Mouse (Mus musculus): ENCODE results near the gene Tepsin.

DNA sequence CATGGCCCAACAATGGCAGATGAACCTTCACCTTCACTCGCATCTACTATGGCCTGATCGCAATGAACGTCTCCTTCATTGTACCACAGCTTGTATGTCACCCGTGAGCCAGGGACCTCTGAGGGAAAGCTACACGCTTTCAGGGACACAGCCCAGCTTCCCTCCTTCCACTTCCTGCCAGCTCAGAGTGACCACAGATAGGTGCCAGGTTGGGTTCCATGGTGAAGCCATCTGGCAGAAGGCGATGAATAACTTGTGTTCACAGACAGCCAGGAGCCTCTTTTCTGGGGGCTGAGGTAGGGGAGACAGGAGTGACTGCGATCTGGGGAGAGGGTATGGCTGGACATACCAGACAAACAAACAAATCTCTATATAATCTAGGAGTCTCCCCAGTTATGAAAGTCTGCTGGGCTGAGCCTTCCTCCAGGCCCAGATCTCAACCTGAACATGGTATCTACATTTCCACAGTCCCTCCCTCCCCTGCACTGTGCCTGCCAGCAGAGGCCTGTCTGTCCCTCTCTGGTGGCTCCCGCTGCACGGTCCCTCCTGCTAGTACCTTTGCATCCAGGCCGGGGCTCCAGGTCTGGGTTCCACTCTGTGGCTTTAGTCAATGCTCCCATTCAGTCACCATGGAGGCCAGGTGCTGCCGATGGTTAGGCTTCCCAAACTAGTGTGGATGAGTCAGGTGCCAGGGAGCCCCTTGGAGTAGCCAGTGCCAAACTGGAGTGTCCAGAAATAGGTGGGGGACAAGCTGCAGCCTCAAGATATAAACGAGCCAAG, 42.4 kb downstream of the Tepsin start:
- no peak for TF ChIP-seq MYOG (IDR thresholded peaks at IDR 0.05; ENCODE audit: control insufficient read depth in 1 of 3, insufficient read depth in 1 of 3, insufficient read length in 2 of 3, low read depth in 2 of 3)
- TF ChIP-seq POLR2A (IDR thresholded peaks at IDR 0.05; ENCODE audit: insufficient read length, low read depth) = no peak
- no peak for TF ChIP-seq MAX (IDR thresholded peaks at IDR 0.05; ENCODE audit: low read depth)
- TF ChIP-seq CEBPB (IDR thresholded peaks at IDR 0.05; ENCODE audit: insufficient read depth, poor library complexity, severe bottlenecking) = no peak
- no peak for TF ChIP-seq TCF12 (IDR thresholded peaks at IDR 0.05; ENCODE audit: insufficient read depth, poor library complexity, severe bottlenecking)
- TF ChIP-seq MYOD1 (IDR thresholded peaks at IDR 0.05; ENCODE audit: control insufficient read depth in 1 of 3, insufficient read length in 2 of 3, low read depth in 2 of 3) = no peak
- no peak for TF ChIP-seq E2F4 (IDR thresholded peaks at IDR 0.05; ENCODE audit: insufficient read depth)
- no peak for TF ChIP-seq USF1 (IDR thresholded peaks at IDR 0.05; ENCODE audit: low read depth)
- no peak for TF ChIP-seq SRF (IDR thresholded peaks at IDR 0.05; ENCODE audit: control insufficient read depth, insufficient read length, low read depth)
- TF ChIP-seq POLR2AphosphoS2 (IDR thresholded peaks at IDR 0.05; ENCODE audit: insufficient read length, low read depth) = no peak
- no peak for TF ChIP-seq TCF3 (IDR thresholded peaks at IDR 0.05; ENCODE audit: insufficient read length, low read depth)
- no peak for TF ChIP-seq REST (IDR thresholded peaks at IDR 0.05; ENCODE audit: insufficient read depth, insufficient read length)

Data from myocyte (in vitro differentiated cells).